Mouse (Mus musculus) urinary bladder, adult 2 months (tissue): ENCODE measurements around the gene Gucy1a1. TPM values are rescaled to one million over a fixed set of nuclear protein-coding genes. Genes with fewer than 3 reads are reported as not detected.

Experiments used
- DNase-seq: peaks from one replicate; pipeline ENCODE4 v3.0.0; 2022; ENCODE audit warnings: low spot score
- polyA plus RNA-seq: library from polyadenylated mRNA; depleted of rRNA; stranded (reverse); fragments of >200 nt; gene quantifications from 2 replicates; pipeline ENCODE4 v1.2.3, GENCODE M21; 2012; rRNA removed

The Gucy1a1 gene
- polyA plus RNA-seq, 1 experiment: 13.7 TPM

DNA sequence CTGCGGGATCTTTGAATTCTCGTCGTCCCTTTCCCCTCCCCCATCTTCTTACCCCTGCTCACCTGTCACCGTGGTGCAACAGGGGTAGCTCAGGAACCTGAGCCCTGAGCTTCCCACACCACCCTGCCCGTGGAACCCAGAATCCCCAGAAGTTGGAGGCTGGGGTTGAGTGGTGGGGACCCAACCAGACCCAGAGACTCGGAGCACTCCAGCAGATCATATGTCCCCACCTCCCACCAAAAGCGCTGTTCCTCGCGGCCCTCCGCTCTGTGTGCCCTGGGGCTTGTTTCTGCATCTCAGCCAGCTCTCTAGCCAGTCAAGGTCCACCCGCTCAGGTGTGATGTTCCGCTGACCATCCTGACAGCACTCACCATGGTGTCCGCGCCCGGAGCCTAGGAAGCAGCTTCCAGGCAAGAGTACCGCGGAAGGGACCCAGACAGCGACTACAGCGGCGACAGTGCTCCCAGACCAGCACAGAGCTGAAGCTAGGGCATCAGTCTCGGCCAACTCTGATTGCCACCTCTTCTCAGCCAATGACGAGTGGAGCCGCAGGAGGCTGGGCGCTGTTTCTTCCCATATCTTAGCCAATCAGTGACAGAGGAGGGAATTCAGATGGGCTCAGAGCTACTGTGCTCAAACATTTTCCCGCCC is 71.3 kb downstream of the Gucy1a1 start, which contains the start of gene Gucy1b1:
Gene Gucy1b1 (minus strand): TSS at position 489 of the 651 bp plus-strand sequence.
- DNase-seq: peak; percentile 22

DNA sequence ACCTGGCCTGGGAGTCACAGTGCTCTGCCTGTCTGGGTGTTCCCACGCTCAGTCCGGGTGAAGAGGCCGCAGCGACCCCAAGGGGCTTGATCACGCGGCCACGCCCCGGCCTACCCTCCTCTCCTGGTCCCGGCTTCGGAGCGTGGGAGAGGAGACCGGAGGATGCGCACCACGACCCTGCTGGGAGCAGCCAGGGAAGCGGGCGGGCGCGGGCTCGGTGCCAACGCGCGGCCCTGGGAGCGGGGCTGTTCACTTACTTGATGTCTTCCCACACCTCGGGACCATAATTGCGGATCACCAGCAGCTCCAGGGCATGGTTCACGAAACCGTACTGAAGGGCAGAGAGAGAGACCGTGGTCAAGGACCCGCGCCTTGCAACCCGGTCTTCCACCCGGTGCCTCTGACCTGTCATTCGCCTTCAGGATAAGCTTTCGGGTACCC is 71.8 kb downstream of the Gucy1a1 start:
- peak; percentile 25 for DNase-seq

DNA sequence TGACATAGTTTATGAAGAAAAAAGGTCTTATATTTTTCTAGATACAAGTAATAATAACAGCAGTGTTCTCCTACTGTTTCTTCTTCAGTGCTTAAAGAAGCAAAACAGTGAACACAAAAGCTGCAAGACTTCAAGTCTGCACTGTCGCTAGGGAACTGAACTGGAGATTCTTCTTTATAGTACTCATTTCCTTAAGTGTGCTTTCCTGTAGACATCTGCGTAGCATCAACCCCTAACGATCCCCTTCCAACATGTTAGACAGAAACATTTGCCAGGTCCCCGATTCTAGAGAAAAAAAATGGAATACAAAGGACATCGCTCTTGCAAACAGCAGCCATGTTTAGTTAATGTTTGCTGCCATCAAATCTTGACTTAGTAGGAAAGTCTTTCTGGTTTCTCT is 77.8 kb downstream of the Gucy1a1 start:
- DNase-seq: no peak

DNA sequence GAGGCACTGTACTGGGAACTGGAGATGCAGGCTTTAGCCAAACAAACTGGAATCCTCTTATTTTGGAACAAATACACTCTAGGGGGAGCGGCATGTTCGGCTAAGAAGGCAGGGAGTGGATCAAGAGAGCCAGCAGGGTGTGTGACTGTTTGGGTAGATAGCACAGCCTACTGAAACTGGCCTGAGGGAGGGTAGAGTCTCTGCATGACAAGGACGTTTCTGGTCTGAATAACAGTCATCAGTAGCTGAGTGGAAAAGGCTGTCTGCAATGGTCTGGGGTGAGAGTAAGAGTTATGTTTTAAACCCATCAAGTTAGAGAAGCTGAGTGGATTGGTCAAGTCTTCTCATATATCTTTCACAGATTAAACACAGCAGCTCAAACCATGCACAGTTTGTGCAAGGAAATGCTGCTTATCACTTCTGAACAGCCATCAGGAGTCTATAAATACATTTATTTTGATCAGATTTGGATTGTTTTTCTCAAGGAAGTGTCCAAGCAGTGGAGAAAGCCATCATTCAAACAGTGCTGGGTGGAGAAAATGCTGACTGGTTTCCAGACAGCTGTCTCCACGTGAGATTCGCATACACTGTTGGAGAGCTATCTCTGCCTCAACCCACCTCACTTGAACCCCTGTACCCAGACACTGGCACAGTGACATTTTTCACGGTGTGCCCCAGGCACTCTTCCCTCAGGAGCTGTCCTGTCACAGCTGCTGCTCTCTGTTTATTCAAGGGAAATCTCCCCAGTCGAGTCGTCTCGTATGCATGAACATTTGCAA is 84.0 kb downstream of the Gucy1a1 start:
- DNase-seq: no peak

DNA sequence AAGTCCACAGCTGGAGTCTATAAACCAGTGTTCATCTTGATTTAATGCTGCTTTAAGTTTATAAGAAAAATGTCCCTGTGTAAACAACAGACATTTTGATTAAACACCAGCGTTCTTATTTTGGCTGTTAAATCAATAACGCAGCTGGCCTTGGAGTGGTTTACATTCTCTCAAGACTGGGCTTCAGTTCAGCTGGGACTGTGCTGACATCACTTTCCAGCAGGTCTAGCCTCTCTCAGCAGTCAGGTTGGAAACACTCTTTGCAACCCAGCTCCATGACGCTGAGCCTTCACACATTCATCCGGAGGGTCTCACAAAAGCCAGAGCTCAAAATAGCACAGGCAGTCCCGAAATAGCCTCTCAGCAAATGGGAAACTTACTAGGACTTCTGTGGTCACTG is 88.4 kb downstream of the Gucy1a1 start:
- no peak for DNase-seq

DNA sequence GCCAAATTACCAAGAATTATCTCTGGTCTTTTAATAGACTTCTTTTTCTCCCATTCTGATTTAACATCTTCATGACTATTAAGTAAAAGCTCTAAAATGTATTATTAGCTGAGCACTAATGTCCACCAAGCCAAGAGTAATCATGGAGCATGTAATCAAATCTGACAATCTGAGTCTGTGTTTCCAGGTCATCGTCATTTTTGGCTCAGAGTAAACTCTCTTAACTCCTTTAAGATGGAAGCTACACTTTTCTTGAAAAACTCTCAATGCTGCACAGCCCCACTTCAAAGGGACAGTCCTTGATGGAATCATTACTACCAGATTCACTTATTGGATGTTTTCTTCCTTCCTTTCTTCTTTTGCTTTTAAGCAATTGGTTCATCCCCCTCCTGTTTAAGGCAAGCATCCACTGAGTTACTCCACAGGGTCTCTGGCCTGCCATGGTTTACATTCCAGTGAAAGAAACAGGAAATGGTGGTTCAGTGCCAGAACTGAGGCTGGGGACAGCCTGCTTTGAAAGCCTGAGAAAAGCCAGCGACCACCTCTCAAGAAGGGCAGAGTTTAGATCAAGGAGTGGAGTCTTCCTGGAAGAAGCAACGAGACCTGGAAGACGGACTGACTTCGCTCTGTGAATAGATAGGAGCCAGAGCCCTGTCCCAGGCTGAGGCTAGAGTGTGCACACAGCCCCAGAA is 91.2 kb downstream of the Gucy1a1 start:
- DNase-seq: no peak

DNA sequence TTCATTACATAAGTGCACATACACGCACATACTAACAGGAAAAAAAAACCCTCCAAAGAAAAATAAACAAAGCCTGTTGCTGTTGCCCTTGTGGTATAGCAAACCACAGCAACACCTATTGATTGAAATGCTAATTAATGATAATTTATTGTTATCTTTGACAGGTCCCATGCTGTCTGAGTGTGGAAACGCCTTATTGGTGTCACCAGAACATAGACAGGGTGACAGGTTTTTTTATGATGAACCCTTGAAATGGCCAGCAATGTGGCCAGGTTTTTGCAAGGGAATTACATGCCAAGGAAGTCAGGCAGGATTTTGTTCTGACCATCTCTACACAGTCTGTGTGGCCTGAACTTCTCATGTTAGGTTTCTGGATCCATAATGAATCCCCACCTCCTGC is 93.6 kb downstream of the Gucy1a1 start:
- no peak for DNase-seq

DNA sequence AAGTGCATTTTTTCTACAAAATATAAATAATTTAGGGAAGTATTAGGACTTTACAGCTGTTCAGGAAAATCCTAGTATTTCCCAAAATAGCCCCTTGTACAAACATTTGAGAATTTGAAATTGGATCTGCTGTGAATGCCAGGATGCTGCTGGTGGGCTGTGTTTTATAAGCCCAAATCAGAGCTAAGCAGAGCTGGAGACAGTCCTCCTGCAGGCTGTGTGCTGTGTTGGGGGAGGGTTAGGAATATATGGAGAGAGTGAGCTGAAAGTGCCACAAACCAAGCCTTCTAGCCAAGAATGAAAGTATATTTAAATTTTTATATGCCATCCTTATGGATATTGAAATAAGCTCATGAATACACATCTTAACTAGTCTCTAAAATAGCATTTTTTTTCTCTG is 94.1 kb downstream of the Gucy1a1 start:
- DNase-seq: no peak

DNA sequence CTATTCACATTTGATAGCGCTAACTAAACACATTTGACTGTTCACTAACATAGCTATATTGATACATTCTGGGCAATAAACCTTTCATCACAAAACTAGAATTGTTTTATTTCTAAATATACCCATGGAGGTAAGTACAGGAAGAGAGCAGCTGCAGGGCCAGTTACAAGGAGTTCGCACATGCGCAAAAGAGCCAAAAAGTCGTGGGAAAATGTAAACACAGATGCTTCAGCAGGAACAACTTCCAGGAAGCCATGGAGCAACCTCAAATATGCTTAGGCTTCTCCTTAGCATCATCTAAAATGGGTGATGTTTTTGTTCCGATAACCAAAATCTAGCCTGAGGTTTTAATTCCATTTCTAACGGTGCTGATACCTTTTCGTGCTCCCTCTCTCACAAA is 96.9 kb downstream of the Gucy1a1 start:
- no peak for DNase-seq

DNA sequence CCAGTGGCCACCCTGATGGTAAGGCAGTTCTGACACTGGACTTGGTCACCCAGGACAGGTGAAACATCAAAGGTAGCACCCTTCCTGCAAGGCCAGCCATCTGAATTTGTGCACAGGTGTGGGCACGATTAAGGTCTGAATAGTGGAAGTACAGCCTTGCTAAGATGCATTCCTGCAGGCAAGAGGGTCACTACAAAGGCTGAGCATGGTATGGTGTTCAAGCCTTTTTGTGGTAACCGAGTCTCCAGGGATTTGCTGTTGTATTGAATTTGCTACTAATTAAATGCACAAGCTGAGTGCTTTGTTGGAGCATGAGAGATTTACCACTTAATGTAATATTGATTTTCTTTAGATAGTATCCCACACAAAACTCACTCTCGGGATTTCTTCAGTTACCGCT is 97.5 kb downstream of the Gucy1a1 start:
- no peak for DNase-seq

DNA sequence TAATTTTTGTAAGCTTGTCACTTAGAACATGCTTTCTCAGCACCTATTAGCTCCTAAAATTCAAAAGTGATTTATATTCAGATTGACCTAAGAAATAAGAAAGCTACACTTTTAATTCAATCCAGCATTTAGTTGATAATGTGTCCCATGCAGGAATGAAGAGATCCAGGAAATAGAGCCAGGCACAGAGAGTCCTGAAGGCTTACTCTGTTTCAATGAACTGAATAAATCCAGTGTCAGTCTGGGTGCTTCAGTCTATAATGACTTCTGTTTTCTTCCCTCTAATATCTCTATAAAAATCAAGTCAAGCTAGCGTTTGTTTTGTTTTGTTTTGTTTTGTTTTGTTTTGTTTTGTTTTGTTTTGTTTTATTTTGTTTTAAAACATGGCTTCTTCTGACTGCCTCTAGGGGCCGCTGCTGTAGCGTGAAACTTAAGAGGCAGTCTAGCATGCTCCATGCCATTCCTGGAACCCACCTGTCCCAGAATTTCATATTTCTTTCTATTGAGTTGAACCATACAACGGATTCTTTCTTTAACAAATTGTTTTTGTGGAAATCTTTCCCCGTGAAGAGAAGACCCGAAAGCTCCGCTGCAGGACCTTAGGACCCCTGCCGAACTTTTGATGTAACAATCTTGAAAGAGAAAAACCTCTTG is 98.4 kb downstream of the Gucy1a1 start:
- no peak for DNase-seq

DNA sequence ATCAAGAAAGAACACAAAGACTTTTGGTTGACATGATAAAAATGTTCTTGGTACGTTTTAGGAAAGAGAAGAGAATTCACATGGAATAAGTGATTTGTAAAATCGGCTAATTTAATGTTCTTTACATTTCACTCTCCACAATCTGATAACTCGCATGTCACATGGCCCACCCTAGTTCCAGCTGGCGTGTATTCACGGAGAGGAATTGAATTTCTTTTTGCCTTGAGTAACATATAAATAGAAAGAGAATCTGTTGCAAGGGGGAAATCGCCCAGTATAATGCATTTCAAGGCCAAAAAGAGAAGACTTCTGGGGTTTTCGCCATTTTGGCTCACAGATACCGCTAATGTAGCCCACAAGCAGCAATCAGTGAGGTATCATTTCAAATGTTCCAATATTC is 99.5 kb downstream of the Gucy1a1 start:
- no peak for DNase-seq

DNA sequence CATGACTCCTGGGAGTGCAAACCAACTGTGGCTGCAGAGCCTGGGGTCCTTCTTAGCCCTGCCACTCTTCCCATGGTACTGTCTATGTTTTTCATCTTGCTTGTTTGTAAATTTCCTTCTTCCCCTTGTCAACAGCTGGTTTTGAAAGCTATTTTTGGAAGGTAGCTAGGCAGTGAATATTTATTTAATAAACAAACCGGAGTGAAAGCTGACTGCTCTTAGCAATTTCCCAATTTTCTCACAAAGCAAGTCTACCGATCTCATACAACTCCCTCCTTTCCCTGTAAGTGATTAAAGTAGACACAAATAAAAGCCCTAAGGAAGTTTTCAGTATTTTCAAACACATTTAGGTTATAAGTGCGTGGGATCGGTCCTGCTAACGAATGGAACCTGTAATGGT is 100.7 kb downstream of the Gucy1a1 start:
- no peak for DNase-seq

DNA sequence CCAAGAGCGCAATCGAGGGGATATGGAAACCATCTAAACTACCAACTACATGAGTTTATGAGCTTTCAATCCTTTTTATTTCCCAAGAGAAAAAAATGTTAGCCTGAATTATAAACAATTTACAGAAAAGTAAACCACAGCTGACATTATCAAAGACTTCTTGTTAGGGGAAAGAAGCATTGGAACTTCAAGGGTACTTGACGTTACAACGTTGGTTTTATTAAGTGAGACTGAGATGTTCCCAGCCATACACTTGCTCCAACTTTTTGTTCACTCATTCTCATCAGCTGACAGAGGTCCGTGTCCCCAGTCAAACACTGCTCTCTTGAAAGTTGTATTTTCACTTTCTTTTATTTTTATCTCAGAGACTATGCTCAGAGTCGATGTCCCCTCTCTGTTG is 101.9 kb downstream of the Gucy1a1 start:
- no peak for DNase-seq

Other genes with a start within 250 kb of the Gucy1a1 start
- 29.9 and 34.2 TPM in 2 replicates for gene Ctso, start 213.2 kb downstream of the Gucy1a1 start, polyA plus RNA-seq
- gene Tdo2, start 169.6 kb downstream of the Gucy1a1 start, polyA plus RNA-seq: 0.04 and 0.40 TPM in 2 replicates
- gene Asic5, start 163.5 kb downstream of the Gucy1a1 start, polyA plus RNA-seq: not detected in 2 replicates
- 11.2 TPM in 2 replicates for gene Gucy1b1, start 71.1 kb downstream of the Gucy1a1 start, polyA plus RNA-seq
- gene Map9, start 212.3 kb upstream of the Gucy1a1 start, polyA plus RNA-seq: 2.4 and 2.5 TPM in 2 replicates